Mouse (Mus musculus): Measurements from ENCODE around the gene Cux1. TPM values are rescaled to one million over a fixed set of nuclear protein-coding genes. Genes with fewer than 3 reads are reported as not detected.
A peak's percentile ranks its signal among the peaks of the same experiment; 100 is the strongest.

Cux1 gene
- polyA plus RNA-seq, 1 experiment: 42.1 TPM

GRCm38 (mm10) chr5:136458893-136459499, 108.3 kb downstream of the Cux1 start:
- Histone ChIP-seq H3K27ac (ENCODE audit: insufficient read depth, low read depth, low read length) (peak overlapping the region; percentile 4; the same call in 1 of the 2 replicates), H3K4me1 (ENCODE audit: control insufficient read depth, insufficient read depth, insufficient read length, low read length) (peaks cover 3% of the 10 kb centered on the region; the same call in 1 of the 2 replicates), H3K27me3 (ENCODE audit: control insufficient read depth, insufficient read depth, low read length) (no peaks in the 10 kb centered on the region), H3K4me3 (ENCODE audit: low read depth, low read length) (no peak overlapping the region), H3K36me3 (ENCODE audit: control insufficient read depth, insufficient read depth, low read length) (no peaks in the 10 kb centered on the region)
- 79% methylated on average over 11 of the region's 11 CpGs for WGBS
- no peak for TF ChIP-seq POLR2A (IDR thresholded peaks at IDR 0.05; ENCODE audit: low read depth, low read length)
- TF ChIP-seq CTCF (IDR thresholded peaks at IDR 0.05; ENCODE audit: extremely low read depth, insufficient read length, insufficient replicate concordance, low read depth, low read length): no peak

DNA sequence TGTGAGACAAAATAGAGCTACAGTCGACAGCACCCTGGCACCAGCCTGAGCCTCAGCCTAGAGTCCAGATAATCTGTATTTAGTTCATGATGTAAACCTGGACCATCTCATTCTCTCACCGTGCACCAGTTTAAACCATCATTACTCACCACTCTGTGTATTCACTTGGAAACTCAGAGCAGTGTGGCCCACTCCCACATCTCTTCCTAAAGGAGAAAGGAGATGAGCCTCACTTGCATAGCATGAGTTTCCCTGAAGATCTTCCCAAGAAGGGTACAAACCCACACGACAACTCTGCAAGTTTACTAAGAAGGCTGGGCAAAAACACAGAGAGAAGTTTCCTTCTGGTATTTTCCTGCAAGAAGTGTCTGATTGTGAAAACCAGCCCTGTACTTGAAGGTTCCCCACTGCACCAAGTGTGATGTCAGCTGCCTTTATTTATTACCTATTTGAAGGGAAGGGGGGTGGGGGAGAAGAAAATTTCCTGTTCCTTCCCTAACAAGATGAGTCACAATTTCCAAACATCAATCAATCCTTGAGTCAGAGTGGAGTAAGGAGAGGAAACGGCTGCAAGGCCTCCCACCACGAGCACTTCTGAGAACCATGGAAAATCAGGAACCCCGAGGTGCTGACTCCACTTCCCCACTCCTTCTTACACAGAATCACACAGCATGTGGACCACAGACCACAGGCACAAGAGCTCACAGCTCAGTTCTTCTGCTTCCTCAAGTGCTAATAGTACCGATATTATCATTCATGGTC, 109.0 kb downstream of the Cux1 start:
- Histone ChIP-seq H3K27ac (ENCODE audit: insufficient read depth, low read depth, low read length) (peak overlapping the region; percentile 4; the same call in 1 of the 2 replicates), H3K36me3 (ENCODE audit: control insufficient read depth, insufficient read depth, low read length) (no peaks in the 10 kb centered on the region), H3K4me1 (ENCODE audit: control insufficient read depth, insufficient read depth, insufficient read length, low read length) (peaks cover 3% of the 10 kb centered on the region; the same call in 1 of the 2 replicates), H3K27me3 (ENCODE audit: control insufficient read depth, insufficient read depth, low read length) (no peaks in the 10 kb centered on the region), H3K4me3 (ENCODE audit: low read depth, low read length) (no peak overlapping the region)
- TF ChIP-seq POLR2A (IDR thresholded peaks at IDR 0.05; ENCODE audit: low read depth, low read length): no peak
- TF ChIP-seq CTCF (IDR thresholded peaks at IDR 0.05; ENCODE audit: extremely low read depth, insufficient read length, insufficient replicate concordance, low read depth, low read length): no peak
- 47% methylated on average over 7 of the region's 7 CpGs for WGBS

DNA sequence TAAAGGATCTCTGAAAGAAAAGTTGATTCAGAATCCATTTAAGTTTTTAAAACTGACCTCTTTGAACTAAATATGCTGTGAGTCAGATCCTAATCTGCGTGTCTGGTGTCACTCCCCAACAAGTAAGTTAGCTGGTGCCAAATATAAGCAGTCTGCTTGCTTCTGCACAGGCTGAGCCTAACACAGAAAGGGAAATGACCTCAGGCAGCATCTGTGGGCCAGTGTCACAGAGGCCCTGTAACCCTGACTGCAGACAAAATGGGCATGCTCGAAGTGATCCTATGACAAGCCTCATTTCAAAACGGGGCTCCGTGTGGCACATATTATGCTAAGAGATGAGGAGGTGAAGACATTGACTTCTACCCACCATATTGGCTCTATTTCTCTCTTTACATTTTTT, 110.9 kb downstream of the Cux1 start:
- 74% methylated on average over 4 of the region's 4 CpGs for WGBS
- no peaks in the 10 kb centered on the region for H3K36me3 ChIP-seq (ENCODE audit: control insufficient read depth, insufficient read depth, low read length)
- TF ChIP-seq CTCF (IDR thresholded peaks at IDR 0.05; ENCODE audit: extremely low read depth, insufficient read length, insufficient replicate concordance, low read depth, low read length) (no peak), POLR2A (IDR thresholded peaks at IDR 0.05; ENCODE audit: low read depth, low read length) (no peak)
- H3K27ac ChIP-seq (ENCODE audit: insufficient read depth, low read depth, low read length): no peak overlapping the region
- H3K4me1 ChIP-seq (ENCODE audit: control insufficient read depth, insufficient read depth, insufficient read length, low read length): peaks cover 3% of the 10 kb centered on the region; the same call in 1 of the 2 replicates
- no peak overlapping the region for H3K4me3 ChIP-seq (ENCODE audit: low read depth, low read length)
- no peaks in the 10 kb centered on the region for H3K27me3 ChIP-seq (ENCODE audit: control insufficient read depth, insufficient read depth, low read length)

DNA sequence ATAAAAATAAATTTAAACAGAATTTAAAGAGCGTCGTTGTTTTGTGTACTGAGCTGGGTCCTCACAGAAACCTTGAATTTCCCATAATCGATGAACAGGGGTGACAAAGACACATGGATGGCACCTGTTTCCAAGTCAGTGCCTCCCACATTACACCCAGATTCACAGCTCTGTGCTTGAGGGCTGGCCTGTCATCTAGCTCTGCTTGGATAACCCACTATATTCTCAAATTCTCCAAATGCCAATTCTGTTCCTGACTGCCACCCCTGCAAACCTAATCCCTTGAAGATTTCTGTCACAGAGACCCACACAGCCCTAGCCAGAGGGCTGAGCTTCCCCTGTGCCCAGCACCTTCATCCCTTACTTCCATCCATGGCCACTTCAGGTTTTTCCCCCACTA, 114.6 kb downstream of the Cux1 start:
- H3K27me3 ChIP-seq (ENCODE audit: control insufficient read depth, insufficient read depth, low read length): no peaks in the 10 kb centered on the region
- H3K36me3 ChIP-seq (ENCODE audit: control insufficient read depth, insufficient read depth, low read length): no peaks in the 10 kb centered on the region; the same call in 1 of the 2 replicates
- H3K4me1 ChIP-seq (ENCODE audit: control insufficient read depth, insufficient read depth, insufficient read length, low read length): no peaks in the 10 kb centered on the region; the same call in 1 of the 2 replicates
- TF ChIP-seq POLR2A (IDR thresholded peaks at IDR 0.05; ENCODE audit: low read depth, low read length) (no peak), CTCF (IDR thresholded peaks at IDR 0.05; ENCODE audit: extremely low read depth, insufficient read length, insufficient replicate concordance, low read depth, low read length) (no peak)
- no peak overlapping the region for H3K27ac ChIP-seq (ENCODE audit: insufficient read depth, low read depth, low read length)
- 90% methylated on average over 3 of the region's 3 CpGs for WGBS
- H3K4me3 ChIP-seq (ENCODE audit: low read depth, low read length): no peak overlapping the region

DNA sequence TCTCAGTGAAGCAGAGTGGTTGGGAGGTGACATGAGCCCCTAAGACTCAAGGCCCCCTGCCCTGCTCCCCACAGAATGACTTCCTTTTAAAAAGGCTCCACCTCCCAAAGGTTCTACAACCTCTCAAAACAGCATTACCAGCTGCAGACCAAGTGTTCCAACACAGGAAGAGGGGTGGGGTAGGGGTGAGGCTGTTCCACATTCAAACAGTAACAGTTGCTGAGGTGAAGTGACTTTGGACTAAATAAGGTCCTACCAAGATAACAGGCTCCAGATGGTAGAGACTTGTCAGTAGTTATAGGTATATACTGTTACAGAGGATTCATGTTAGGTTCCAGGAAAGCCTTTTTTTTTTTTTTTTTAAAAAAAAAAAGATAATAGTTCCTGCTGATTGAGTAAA, 117.5 kb downstream of the Cux1 start:
- Histone ChIP-seq H3K27ac (ENCODE audit: insufficient read depth, low read depth, low read length) (no peak overlapping the region), H3K27me3 (ENCODE audit: control insufficient read depth, insufficient read depth, low read length) (no peaks in the 10 kb centered on the region), H3K4me3 (ENCODE audit: low read depth, low read length) (no peak overlapping the region), H3K36me3 (ENCODE audit: control insufficient read depth, insufficient read depth, low read length) (no peaks in the 10 kb centered on the region; the same call in 1 of the 2 replicates), H3K4me1 (ENCODE audit: control insufficient read depth, insufficient read depth, insufficient read length, low read length) (no peaks in the 10 kb centered on the region; the same call in 1 of the 2 replicates)
- no peak for TF ChIP-seq CTCF (IDR thresholded peaks at IDR 0.05; ENCODE audit: extremely low read depth, insufficient read length, insufficient replicate concordance, low read depth, low read length)
- TF ChIP-seq POLR2A (IDR thresholded peaks at IDR 0.05; ENCODE audit: low read depth, low read length): no peak

DNA sequence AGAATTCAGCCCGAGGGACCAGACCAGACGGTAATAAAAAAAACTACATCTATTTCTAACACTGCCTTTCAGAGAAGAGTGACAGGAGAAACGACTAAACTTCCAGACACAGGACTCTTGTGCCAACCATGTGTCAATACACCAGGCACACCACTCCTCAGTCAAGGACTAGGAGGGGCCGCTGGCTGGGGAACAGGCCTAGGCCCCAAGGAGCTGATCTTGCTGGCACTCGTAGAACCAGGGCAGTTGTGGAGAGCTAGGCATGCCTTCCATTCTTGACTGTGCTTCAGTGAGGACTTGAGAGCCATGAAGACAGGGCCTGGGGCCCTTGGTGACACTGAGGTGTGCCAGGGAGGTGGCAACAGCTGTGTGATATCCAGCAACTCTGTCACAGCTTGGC, 121.3 kb downstream of the Cux1 start:
- H3K4me1 ChIP-seq (ENCODE audit: control insufficient read depth, insufficient read depth, insufficient read length, low read length): peaks cover 2% of the 10 kb centered on the region; the same call in 1 of the 2 replicates
- H3K27ac ChIP-seq (ENCODE audit: insufficient read depth, low read depth, low read length): no peak overlapping the region
- no peaks in the 10 kb centered on the region for H3K27me3 ChIP-seq (ENCODE audit: control insufficient read depth, insufficient read depth, low read length)
- H3K36me3 ChIP-seq (ENCODE audit: control insufficient read depth, insufficient read depth, low read length): no peaks in the 10 kb centered on the region
- H3K4me3 ChIP-seq (ENCODE audit: low read depth, low read length): no peak overlapping the region
- 79% methylated on average over 5 of the region's 5 CpGs for WGBS
- no peak for TF ChIP-seq POLR2A (IDR thresholded peaks at IDR 0.05; ENCODE audit: low read depth, low read length)
